Mouse (Mus musculus): ENCODE data around the gene Mcl1. TPM values are rescaled to one million over a fixed set of nuclear protein-coding genes. Genes with fewer than 3 reads are reported as not detected.

Gene Mcl1
- polyA plus RNA-seq (2012), result 336 and 436 TPM in 2 replicates

DNA sequence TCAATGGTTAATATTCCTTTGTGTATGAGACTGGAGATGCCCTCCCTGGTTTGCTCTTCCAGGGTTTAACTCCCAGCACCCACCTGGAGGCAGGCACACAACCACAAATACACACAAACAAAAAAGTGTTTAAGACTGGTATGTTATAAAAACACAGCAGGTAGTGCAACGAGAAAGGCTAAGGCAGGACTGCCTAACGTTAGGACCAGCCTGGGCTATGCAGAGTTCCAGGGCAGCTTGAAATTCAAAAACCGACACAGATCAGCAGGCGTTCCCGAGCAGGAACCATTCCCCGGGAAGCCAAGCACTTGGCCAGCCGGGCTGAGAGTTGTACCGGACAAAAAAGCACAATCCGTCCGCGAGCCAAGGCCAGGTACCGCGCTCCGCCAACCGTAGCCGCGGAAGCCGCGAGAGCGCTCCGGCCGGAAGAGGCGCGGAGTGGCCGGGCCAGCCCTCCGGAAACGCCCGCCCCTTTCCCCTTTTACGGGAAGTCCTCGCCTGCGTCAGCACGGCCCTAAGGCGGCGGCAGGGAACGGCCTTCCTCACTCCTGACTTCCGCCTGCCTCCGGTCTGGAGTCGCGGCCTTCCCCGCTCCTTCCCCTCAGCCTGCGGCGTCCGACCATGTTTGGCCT lies at the start of gene Mcl1:
Gene Mcl1 (plus strand): TSS at position 553 of the 632 bp plus-strand sequence.
- TF ChIP-seq GATA1 (IDR thresholded peaks at IDR 0.05; ENCODE audit: low read length), result no peak

DNA sequence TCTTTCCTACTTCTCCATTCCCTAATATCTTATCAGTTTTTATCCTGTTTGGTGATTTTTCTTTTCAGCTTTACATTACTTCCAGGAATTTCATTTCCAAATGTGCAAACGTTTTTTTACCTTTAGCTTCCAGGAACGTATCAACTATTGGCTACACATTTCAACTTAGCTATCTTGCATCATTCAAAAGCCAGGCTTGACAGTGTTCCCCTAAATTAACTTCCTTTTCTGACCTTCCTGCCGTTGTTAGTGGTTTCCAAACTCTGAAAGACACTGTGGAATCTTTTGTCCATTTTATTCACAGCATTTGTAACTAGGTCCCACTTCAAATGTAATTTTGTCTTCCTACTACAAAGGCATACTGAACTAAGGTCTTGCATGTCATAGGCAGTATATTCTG lies 49.4 kb upstream of the Mcl1 start:
- no peak for TF ChIP-seq GATA1 (IDR thresholded peaks at IDR 0.05; ENCODE audit: low read length)

DNA sequence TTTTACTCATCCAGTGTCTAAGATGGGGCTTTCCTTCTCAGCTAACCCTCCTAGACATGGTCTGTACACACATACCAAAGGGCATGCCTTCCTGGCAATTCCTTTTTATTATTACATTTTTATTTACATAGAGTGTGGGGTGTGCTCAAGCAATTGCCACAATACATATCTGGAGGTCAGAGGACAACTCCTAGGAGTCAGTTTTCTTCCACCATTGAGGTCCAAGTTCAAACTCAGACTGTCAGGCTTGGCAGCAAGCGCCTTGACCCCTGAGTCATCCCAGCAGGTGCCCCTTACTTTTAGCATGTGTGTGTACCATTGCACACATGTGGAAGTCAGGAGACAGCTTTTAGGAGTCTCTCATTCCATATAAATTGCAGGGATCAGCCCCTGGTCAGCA lies 44.6 kb upstream of the Mcl1 start:
- TF ChIP-seq GATA1 (IDR thresholded peaks at IDR 0.05; ENCODE audit: low read length), result no peak

DNA sequence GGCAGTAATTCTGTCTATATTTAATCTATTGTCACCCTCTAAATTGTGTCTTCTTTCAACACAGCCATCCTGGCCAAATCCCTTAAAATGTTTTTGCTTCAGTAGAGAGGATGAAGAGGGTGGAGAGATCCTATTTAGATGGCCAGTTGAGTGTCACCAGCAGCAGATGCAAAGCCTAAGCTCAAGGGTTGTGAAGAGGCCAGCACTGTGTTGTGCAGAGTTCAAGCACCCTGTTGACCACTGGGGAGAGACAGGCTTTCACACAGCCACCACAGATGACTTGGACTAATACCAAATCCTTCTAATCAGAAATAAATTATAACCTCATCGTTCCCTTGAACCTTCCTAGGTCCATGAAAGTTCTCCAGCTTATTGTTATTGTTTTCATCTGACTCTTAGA lies 40.1 kb upstream of the Mcl1 start:
- TF ChIP-seq GATA1 (IDR thresholded peaks at IDR 0.05; ENCODE audit: low read length), result no peak

DNA sequence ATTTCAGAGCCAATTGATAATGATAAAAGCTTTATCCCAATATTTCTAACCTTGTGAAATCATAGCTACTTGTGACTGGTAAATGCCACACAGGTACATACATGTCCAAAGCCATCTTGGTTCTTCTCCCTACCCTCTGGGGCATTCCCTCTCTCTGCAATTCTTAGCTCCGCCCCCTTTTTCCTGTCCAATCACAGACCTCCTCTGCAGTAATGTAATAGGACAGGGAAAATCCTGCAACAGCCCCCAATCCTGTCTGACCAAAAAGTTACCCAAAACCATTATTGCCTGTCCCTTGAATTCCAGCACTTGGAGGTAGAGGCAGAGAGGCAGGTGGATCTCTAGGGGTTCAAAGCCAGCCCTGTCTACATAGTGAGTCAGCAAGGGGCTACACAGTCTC lies 37.3 kb upstream of the Mcl1 start:
- no peak for TF ChIP-seq GATA1 (IDR thresholded peaks at IDR 0.05; ENCODE audit: low read length)

DNA sequence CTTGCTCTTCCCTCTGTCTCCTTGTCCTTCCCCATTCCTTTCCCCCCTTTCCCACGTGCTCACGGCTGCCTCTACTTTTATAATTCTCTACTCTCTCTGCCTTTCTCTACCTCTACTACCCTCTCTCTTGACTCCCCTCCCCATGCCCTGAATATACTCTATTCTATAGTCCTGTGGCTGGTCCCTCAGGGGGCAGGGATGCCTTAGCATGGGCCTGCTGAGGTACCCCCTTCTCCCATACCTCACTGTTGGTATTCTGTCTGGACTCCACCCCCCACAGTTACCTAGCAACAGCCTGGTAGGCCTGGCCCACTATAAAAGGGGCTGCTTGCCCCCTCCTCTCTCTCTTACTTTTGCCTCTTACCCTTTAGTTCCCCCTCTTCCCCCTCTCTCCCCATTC lies 35.0 kb upstream of the Mcl1 start:
- TF ChIP-seq GATA1 (IDR thresholded peaks at IDR 0.05; ENCODE audit: low read length), result no peak

DNA sequence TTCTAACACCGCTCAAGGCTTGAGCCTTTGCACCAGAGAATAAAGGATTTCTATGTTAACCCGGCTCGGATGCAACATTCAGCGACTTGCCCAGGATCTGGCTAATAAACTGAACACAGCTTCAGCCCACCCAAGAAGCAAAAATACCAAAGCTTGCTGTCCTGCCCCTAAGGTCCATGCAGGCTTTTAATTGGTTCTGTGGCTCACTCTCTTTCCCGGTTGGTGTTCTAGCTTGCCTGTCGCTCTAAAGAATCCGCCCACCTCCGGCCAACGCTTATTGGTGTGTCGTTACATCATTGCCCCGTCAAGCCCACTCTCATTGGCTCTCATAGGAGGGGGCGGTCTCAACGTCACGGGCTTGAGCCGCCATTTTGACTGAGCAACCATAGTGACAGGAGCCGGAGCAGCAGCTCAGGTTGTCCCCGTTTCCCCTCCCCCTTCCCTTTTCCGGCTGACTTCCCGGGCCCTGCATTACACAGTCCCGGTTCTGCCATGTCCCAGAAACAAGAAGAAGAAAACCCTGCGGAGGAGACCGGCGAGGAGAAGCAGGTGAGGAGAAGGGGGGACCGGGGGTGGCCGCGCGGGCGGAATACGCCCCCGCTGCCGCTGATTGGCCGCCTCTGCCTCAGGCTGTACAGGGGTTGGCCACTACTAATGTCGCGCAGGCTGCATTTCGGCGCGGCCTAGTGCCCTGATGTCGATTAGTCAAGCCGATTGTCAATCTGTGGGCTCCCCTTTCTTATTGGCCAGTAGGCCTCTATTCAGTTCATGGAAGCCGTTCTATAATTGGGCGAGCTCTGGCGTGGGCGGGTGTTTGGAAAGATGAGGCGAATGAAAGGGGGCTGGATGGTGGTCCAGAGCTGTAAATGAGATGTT lies 33.7 kb upstream of the Mcl1 start, which contains the start of gene Ensa:
Gene Ensa (plus strand): TSS at position 366 of the 876 bp plus-strand sequence.
- no peak for TF ChIP-seq GATA1 (IDR thresholded peaks at IDR 0.05; ENCODE audit: low read length)

DNA sequence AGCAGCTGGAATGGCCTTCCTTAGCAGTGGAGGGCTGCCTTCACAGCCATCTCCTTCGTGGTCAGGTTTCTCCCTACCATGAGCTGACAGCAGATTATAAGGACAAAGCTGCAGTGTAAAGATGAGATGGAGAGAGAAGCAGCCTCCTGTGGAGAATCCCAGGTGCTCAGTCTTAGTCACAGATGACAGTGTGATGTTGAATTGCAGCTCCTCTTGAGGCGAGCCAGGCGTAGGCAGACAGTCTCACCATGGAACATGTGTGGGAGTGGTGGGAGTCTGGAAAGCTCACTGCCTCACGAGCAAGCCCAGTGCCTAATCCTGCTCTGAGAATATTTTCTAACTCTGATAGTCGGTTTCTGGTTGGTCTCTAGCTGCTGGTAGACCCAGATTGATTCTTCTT lies 30.8 kb upstream of the Mcl1 start:
- TF ChIP-seq GATA1 (IDR thresholded peaks at IDR 0.05; ENCODE audit: low read length), result no peak

DNA sequence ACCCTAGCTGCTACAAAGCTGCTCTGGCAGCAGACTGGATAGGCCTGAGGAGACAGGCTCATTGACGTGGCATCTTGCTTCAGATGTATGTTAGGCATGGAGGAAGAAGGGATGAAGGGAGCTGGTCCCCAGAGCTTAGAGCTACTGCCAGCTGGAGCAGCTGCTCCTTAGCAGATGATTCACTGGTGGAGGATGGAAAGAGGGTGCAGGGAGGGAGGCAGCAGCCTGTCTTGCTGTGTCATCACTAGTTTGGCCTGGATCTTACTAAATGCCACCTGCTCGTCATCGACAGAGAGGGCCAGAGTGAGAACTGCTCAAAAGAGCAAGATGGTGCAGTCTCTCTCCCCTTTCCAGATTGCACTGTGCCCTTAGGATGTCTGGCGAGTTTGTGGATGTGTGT lies 28.8 kb upstream of the Mcl1 start:
- TF ChIP-seq GATA1 (IDR thresholded peaks at IDR 0.05; ENCODE audit: low read length), result no peak

DNA sequence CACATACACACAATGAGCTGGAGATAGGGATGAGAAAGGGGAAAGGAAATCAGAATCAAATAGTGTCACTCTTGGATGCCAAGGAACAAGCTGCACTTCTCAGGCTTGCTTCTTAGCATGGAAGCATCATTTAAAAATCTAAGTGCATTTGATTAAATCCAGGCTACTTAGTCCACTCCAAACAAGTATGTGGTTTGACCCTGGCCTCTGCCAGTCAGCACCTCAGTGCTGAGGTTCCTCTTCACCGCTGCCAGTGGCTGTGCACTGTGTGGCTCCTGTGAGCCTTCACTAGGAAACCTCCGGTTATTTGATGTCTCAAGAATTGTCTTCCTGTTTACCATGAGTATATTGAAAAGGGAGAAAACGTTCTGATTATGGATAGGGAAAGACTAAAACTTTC lies 27.7 kb upstream of the Mcl1 start:
- no peak for TF ChIP-seq GATA1 (IDR thresholded peaks at IDR 0.05; ENCODE audit: low read length)

DNA sequence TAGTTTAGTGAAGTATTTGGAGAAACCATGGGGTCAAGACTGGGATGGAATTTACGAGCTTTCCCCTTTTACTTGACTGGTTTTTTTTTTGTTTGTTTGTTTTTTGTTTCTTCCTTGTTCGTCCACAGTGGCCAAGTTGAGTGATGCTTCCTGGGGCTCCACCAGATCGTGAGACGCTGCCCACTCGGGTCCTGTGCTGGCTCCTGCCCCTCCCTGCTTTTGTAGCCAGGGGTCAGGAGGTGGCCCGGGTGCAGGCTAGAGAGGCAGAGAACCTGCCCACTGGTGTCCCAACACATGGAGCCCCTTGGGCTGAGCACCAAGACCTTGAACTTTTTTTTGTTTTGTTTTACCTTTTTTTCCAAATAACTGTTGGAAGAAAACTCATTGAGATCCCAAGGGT lies 27.3 kb upstream of the Mcl1 start:
- TF ChIP-seq GATA1 (IDR thresholded peaks at IDR 0.05; ENCODE audit: low read length), result no peak

DNA sequence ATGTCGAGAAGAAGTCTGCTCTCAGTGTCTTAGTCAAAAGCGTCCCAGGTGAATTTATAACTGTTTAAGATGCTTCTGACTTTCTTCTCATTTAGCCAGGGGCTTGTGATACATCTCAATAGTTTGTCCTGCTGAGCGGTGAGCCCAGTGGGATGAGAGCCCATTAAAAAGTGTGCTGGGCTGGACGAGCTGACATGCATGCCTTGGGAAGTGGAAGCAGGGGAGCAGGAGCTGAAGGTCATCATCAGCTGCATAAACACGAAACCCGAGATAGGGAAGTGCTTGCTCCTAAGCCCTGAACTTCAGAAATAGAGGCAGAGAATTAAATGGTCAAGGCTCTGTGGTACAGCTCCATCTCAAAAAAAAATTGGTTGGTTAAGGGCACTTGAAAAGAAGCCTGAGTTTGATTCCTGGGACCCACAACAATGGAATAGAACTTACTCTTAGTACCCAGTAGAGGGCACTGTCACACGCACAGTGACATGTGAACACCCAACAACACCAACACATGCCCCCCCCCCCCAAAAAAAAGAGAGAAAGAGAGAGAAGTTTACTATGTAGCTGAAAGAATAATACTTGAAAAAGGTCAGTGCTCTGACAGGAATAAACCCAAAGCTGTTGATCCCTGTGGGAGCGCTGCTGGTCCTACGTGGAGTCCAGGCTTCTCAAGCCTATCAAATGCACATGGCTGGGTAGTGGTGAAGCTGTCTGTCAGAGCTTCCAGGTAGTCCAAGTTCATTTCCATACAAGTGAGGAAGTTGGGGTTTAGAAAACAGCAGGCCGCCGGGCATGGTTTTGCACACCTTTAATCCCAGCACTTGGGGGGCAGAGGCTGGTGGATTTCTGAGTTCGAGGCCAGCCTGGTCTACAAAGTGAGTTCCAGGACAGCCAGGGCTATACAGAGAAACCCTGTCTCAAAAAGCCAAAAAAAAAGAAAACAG lies 25.7 kb upstream of the Mcl1 start:
- TF ChIP-seq GATA1 (IDR thresholded peaks at IDR 0.05; ENCODE audit: low read length), result no peak

DNA sequence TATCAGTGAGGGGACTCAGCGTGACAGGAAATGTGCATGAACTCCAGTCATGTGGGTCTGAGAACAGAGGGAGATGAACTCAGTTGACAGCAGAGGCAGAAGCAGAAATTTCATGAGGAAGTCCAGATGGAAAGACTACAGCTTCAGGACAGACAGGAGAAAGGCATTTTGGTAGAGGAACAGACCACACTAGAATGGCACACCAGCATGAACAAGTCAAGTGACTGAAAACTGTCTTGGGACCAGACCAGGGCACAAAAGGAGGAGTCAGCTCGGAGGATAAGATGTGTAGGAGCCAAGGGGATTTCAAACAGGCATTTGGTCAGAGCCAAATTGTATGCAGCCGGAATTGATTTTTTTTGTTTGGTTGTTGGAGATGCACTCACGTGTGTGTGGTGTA lies 23.0 kb upstream of the Mcl1 start:
- TF ChIP-seq GATA1 (IDR thresholded peaks at IDR 0.05; ENCODE audit: low read length), result no peak

DNA sequence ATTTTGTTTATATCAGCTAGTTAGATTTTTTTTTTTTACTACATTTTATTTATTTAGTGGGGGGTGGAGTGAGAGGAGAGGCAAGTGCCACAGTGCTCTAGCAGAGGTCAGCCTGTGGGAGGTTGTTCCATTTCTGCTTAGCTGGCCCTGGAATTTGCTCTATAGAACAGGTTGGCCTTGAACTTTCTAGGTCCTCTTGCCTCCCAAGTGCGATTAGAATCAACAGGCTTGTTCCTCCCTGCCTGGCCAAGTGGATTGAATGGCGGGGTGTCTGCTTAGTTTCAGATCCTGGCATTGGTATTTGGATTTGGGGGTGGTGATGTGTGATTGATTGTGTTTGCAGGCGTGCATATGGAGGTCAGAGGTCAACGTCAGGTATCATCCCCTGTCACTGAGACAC lies 22.5 kb upstream of the Mcl1 start:
- no peak for TF ChIP-seq GATA1 (IDR thresholded peaks at IDR 0.05; ENCODE audit: low read length)

DNA sequence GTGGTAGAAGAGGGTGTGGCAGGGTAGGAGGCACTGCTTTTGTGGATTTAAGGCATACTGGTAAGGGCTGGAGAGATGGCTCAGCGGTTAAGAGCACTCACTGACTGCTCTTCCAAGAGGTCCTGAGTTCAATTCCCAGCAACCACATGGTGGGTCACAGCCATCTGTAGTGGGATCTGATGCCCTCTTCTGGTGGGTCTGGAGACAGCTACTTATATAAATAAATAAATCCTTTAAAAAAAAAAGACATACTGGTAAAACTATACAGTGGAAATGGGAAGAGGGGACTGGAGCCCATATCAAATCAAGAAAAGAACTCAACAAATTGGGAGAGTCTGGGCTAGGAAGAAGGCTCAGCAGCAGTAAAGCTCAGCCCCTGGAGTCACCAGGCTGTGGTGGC lies 18.9 kb upstream of the Mcl1 start:
- TF ChIP-seq GATA1 (IDR thresholded peaks at IDR 0.05; ENCODE audit: low read length), result no peak

DNA sequence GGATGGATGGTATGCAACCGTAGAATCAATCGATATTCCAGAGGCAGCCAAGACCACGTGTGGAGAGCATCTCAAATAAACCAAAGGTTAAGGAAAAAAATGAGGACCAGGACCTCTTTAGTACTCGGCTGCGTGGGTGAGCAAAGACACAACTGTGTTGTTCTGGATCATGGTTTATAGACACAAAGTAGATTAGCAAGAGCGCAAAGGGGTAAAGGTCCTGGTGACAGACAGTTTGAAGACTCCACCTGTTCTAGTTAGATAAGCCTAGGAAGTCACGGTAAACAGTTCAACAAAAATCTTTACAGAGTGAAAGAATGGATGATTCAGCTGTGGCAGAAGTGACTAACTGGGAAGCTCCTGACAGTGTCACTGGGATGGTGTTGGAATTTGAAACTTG lies 15.5 kb upstream of the Mcl1 start:
- no peak for TF ChIP-seq GATA1 (IDR thresholded peaks at IDR 0.05; ENCODE audit: low read length)
